Mouse (Mus musculus): ENCODE measurements around the gene Pikfyve. TPM values are rescaled to one million over a fixed set of nuclear protein-coding genes. Genes with fewer than 3 reads are reported as not detected.

The Pikfyve gene
- polyA plus RNA-seq, 1 experiment, result 5.2 TPM

- no peaks in the 10 kb centered on the region for H3K4me1 ChIP-seq (ENCODE audit: control insufficient read depth, insufficient read depth, low read length)
- H3K36me3 ChIP-seq (ENCODE audit: control insufficient read depth, insufficient read depth, low read length), result no peaks in the 10 kb centered on the region
- TF ChIP-seq CTCF (IDR thresholded peaks at IDR 0.05; ENCODE audit: control insufficient read depth, insufficient read depth, insufficient replicate concordance, low read depth, low read length), result no peak
- no peak for TF ChIP-seq POLR2A (IDR thresholded peaks at IDR 0.05; ENCODE audit: control insufficient read depth, low read depth, low read length)
- H3K4me3 ChIP-seq (ENCODE audit: control insufficient read depth, low read depth, low read length), result no peak overlapping the region
- H3K27ac ChIP-seq (ENCODE audit: control insufficient read depth, insufficient read depth, low read depth, low read length), result no peak overlapping the region
- H3K27me3 ChIP-seq (ENCODE audit: control insufficient read depth, insufficient read depth, low read length), result no peaks in the 10 kb centered on the region
Observed at GRCm38 (mm10) chr1:65237712-65238111, 51.2 kb downstream of the Pikfyve start.

- no peaks in the 10 kb centered on the region for H3K36me3 ChIP-seq (ENCODE audit: control insufficient read depth, insufficient read depth, low read length)
Observed at GRCm38 (mm10) chr1:65245637-65246036, 59.2 kb downstream of the Pikfyve start.

GRCm38 (mm10) chr1:65280461-65280860 lies 94.0 kb downstream of the Pikfyve start:
- no peak overlapping the region for H3K27ac ChIP-seq (ENCODE audit: control insufficient read depth, insufficient read depth, low read depth, low read length)
- TF ChIP-seq POLR2A (IDR thresholded peaks at IDR 0.05; ENCODE audit: control insufficient read depth, low read depth, low read length) (no peak), CTCF (IDR thresholded peaks at IDR 0.05; ENCODE audit: control insufficient read depth, insufficient read depth, insufficient replicate concordance, low read depth, low read length) (no peak)
- H3K36me3 ChIP-seq (ENCODE audit: control insufficient read depth, insufficient read depth, low read length), result no peaks in the 10 kb centered on the region

More at GRCm38 (mm10) chr1:65245637-65246036, 59.2 kb downstream of the Pikfyve start:
- H3K4me1 ChIP-seq (ENCODE audit: control insufficient read depth, insufficient read depth, low read length), result no peaks in the 10 kb centered on the region
- H3K4me3 ChIP-seq (ENCODE audit: control insufficient read depth, low read depth, low read length), result no peak overlapping the region
- no peaks in the 10 kb centered on the region for H3K27me3 ChIP-seq (ENCODE audit: control insufficient read depth, insufficient read depth, low read length)
- H3K27ac ChIP-seq (ENCODE audit: control insufficient read depth, insufficient read depth, low read depth, low read length), result no peak overlapping the region
- no peak for TF ChIP-seq POLR2A (IDR thresholded peaks at IDR 0.05; ENCODE audit: control insufficient read depth, low read depth, low read length)
- TF ChIP-seq CTCF (IDR thresholded peaks at IDR 0.05; ENCODE audit: control insufficient read depth, insufficient read depth, insufficient replicate concordance, low read depth, low read length), result no peak

DNA sequence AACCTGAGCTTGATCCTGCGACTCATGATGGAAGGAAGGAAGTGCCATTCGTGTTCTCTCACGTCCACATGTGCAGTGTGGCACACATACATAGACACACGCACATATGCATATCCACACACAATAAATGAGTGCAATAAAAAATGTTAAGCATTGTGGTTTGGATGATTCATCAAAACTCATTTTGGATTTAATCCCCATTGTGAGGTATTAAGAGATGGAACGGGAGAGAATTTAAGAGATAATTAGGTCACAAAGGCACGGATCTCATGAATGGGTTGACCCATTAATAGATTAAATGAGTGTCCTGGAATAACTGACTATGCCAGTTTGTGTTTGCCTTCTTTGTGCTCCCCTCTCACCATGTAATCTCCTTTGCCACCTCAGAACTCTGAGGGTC lies 95.3 kb downstream of the Pikfyve start, which contains the start of gene Pth2r:
Gene Pth2r, plus strand, starts transcription at position 301 of the 400 bp plus-strand sequence.
- Histone ChIP-seq H3K4me3 (ENCODE audit: control insufficient read depth, low read depth, low read length) (no peak within 1 kb of the TSS), H3K36me3 (ENCODE audit: control insufficient read depth, insufficient read depth, low read length) (no peaks in the 10 kb centered on the region), H3K27ac (ENCODE audit: control insufficient read depth, insufficient read depth, low read depth, low read length) (no peak within 1 kb of the TSS), H3K27me3 (ENCODE audit: control insufficient read depth, insufficient read depth, low read length) (no peaks in the 10 kb centered on the region), H3K4me1 (ENCODE audit: control insufficient read depth, insufficient read depth, low read length) (no peaks in the 10 kb centered on the region)
- TF ChIP-seq POLR2A (IDR thresholded peaks at IDR 0.05; ENCODE audit: control insufficient read depth, low read depth, low read length) (no peak), CTCF (IDR thresholded peaks at IDR 0.05; ENCODE audit: control insufficient read depth, insufficient read depth, insufficient replicate concordance, low read depth, low read length) (no peak)

More at GRCm38 (mm10) chr1:65280461-65280860, 94.0 kb downstream of the Pikfyve start:
- Histone ChIP-seq H3K27me3 (ENCODE audit: control insufficient read depth, insufficient read depth, low read length) (no peaks in the 10 kb centered on the region), H3K4me3 (ENCODE audit: control insufficient read depth, low read depth, low read length) (no peak overlapping the region), H3K4me1 (ENCODE audit: control insufficient read depth, insufficient read depth, low read length) (no peaks in the 10 kb centered on the region)

- Histone ChIP-seq H3K27me3 (ENCODE audit: control insufficient read depth, insufficient read depth, low read length) (no peaks in the 10 kb centered on the region), H3K4me1 (ENCODE audit: control insufficient read depth, insufficient read depth, low read length) (no peaks in the 10 kb centered on the region), H3K4me3 (ENCODE audit: control insufficient read depth, low read depth, low read length) (no peak overlapping the region), H3K27ac (ENCODE audit: control insufficient read depth, insufficient read depth, low read depth, low read length) (no peak overlapping the region), H3K36me3 (ENCODE audit: control insufficient read depth, insufficient read depth, low read length) (no peaks in the 10 kb centered on the region)
- no peak for TF ChIP-seq CTCF (IDR thresholded peaks at IDR 0.05; ENCODE audit: control insufficient read depth, insufficient read depth, insufficient replicate concordance, low read depth, low read length)
- TF ChIP-seq POLR2A (IDR thresholded peaks at IDR 0.05; ENCODE audit: control insufficient read depth, low read depth, low read length), result no peak
Observed at GRCm38 (mm10) chr1:65282766-65283165, 96.3 kb downstream of the Pikfyve start.

DNA sequence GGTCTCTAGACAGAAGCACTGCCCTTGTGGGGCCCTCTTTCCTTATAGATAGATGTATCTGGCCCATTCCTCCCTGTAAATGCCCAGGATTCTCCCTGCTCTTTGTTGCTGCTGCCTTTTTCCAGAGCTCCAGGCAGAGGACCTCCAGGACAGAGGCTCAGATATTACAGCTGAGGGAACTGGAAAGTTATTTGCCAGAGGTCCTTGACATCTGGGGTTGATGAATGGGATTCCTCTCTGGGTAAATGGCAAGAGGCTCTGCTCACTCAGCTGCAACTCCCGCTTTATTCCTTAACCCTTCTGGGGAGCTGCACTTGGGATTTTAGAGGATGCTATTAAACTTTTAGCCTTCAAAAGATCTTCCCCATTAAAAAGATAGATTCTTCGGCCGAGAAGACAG lies 122.0 kb downstream of the Pikfyve start:
- TF ChIP-seq CTCF (IDR thresholded peaks at IDR 0.05; ENCODE audit: control insufficient read depth, insufficient read depth, insufficient replicate concordance, low read depth, low read length), result no peak
- no peaks in the 10 kb centered on the region for H3K4me1 ChIP-seq (ENCODE audit: control insufficient read depth, insufficient read depth, low read length)
- H3K4me3 ChIP-seq (ENCODE audit: control insufficient read depth, low read depth, low read length), result no peak overlapping the region
- no peaks in the 10 kb centered on the region for H3K36me3 ChIP-seq (ENCODE audit: control insufficient read depth, insufficient read depth, low read length)
- H3K27ac ChIP-seq (ENCODE audit: control insufficient read depth, insufficient read depth, low read depth, low read length), result no peak overlapping the region
- H3K27me3 ChIP-seq (ENCODE audit: control insufficient read depth, insufficient read depth, low read length), result no peaks in the 10 kb centered on the region

- H3K27ac ChIP-seq (ENCODE audit: control insufficient read depth, insufficient read depth, low read depth, low read length), result no peak overlapping the region
- no peaks in the 10 kb centered on the region for H3K36me3 ChIP-seq (ENCODE audit: control insufficient read depth, insufficient read depth, low read length)
- TF ChIP-seq POLR2A (IDR thresholded peaks at IDR 0.05; ENCODE audit: control insufficient read depth, low read depth, low read length) (no peak), CTCF (IDR thresholded peaks at IDR 0.05; ENCODE audit: control insufficient read depth, insufficient read depth, insufficient replicate concordance, low read depth, low read length) (no peak)
- H3K4me3 ChIP-seq (ENCODE audit: control insufficient read depth, low read depth, low read length), result no peak overlapping the region; the same call in 1 of the 2 replicates
- no peaks in the 10 kb centered on the region for H3K27me3 ChIP-seq (ENCODE audit: control insufficient read depth, insufficient read depth, low read length)
- H3K4me1 ChIP-seq (ENCODE audit: control insufficient read depth, insufficient read depth, low read length), result no peaks in the 10 kb centered on the region
Observed at GRCm38 (mm10) chr1:65311214-65311933, 124.9 kb downstream of the Pikfyve start.
